Mouse (Mus musculus): Measurements from ENCODE around the gene Olfr967. TPM values are rescaled to one million over a fixed set of nuclear protein-coding genes. Genes with fewer than 3 reads are reported as not detected.
"Not testable (repeated sequence)": the region's sequence is repeated elsewhere in the genome, so short reads cannot be mapped to it uniquely, and the experiment has no call there.

Gene Olfr967
- total RNA-seq (2014; rRNA removed) (not detected in 2 replicates), polyA plus RNA-seq (2015; fragmentation: Nextera tagmentation; extraction: Ambion mirVana) (not detected in 2 replicates)

DNA sequence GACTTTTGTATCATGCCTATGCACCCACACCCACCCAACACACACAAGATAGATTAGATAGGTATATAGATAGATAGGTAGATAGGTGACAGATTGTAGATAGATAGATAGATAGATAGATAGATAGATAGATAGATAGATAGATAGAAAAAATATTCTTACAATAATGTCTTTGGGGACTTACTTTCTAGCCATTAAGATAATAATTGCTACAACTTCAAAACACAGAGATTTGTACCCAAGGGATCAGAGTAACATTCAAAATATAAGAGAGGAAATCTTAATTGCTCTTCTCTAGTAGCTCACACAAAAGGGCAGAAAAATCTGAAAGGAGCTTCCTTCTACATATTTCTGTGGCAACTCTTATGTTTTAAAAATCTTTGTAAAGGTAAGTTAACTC, at the start of gene Olfr967:
Gene Olfr967 (plus strand): TSS at position 301 of the 400 bp plus-strand sequence.
- no peak for DNase-seq (ENCODE audit: low spot score)
- H3K27ac ChIP-seq (ENCODE audit: low read depth, low read length) = no peak within 1 kb of the TSS

GRCm38 (mm10) chr9:39701123-39701522, 44.9 kb upstream of the Olfr967 start:
- H3K4me1 ChIP-seq (ENCODE audit: insufficient read depth, low read length); ATAC-seq (ENCODE audit: low FRiP score); H3K4me3 ChIP-seq (ENCODE audit: low read depth, low read length); H3K27ac ChIP-seq (ENCODE audit: low read depth, low read length); H3K36me3 ChIP-seq (ENCODE audit: insufficient read depth, low read length); H3K9me3 ChIP-seq (ENCODE audit: low read length); H3K27me3 ChIP-seq (ENCODE audit: insufficient read depth, low read length); H3K9ac ChIP-seq (replicated peaks; ENCODE audit: low read length, poor library complexity, severe bottlenecking); H3K4me2 ChIP-seq (ENCODE audit: low read depth, low read length, poor library complexity, severe bottlenecking); DNase-seq (ENCODE audit: low spot score): not testable (repeated sequence)
- 79% methylated on average over 6 of the region's 8 CpGs for WGBS

More for the DNA sequence above, at the start of gene Olfr967:
- H3K9me3 ChIP-seq (ENCODE audit: low read length) = no peaks in the 10 kb centered on the region
- no peaks in the 10 kb centered on the region for H3K4me1 ChIP-seq (ENCODE audit: insufficient read depth, low read length)
- H3K4me2 ChIP-seq (ENCODE audit: low read depth, low read length, poor library complexity, severe bottlenecking) = no peak within 1 kb of the TSS
- TF ChIP-seq CTCF (IDR thresholded peaks at IDR 0.05) = no peak
- H3K4me3 ChIP-seq (ENCODE audit: low read depth, low read length) = no peak within 1 kb of the TSS
- H3K36me3 ChIP-seq (ENCODE audit: insufficient read depth, low read length) = no peaks in the 10 kb centered on the region
- no peak for ATAC-seq (ENCODE audit: low FRiP score)
- no peaks in the 10 kb centered on the region for H3K27me3 ChIP-seq (ENCODE audit: insufficient read depth, low read length)
- no peak within 1 kb of the TSS for H3K9ac ChIP-seq (replicated peaks; ENCODE audit: low read length, poor library complexity, severe bottlenecking)

- DNase-seq (ENCODE audit: low spot score) (no peak), ATAC-seq (ENCODE audit: low FRiP score) (no peak)
- Histone ChIP-seq H3K9ac (replicated peaks; ENCODE audit: low read length, poor library complexity, severe bottlenecking) (no peak within 1 kb of the TSS), H3K36me3 (ENCODE audit: insufficient read depth, low read length) (no peaks in the 10 kb centered on the region), H3K4me1 (ENCODE audit: insufficient read depth, low read length) (no peaks in the 10 kb centered on the region), H3K27me3 (ENCODE audit: insufficient read depth, low read length) (no peaks in the 10 kb centered on the region), H3K27ac (ENCODE audit: low read depth, low read length) (no peak within 1 kb of the TSS), H3K4me2 (ENCODE audit: low read depth, low read length, poor library complexity, severe bottlenecking) (no peak within 1 kb of the TSS), H3K9me3 (ENCODE audit: low read length) (no peaks in the 10 kb centered on the region), H3K4me3 (ENCODE audit: low read depth, low read length) (no peak within 1 kb of the TSS)
- no peak for TF ChIP-seq CTCF (IDR thresholded peaks at IDR 0.05)
These were observed 39.0 kb upstream of the Olfr967 start, which contains the start of gene Olfr149 for GRCm38 (mm10) chr9:39707017-39707416. Gene Olfr149 (minus strand): TSS chr9:39707117.

DNA sequence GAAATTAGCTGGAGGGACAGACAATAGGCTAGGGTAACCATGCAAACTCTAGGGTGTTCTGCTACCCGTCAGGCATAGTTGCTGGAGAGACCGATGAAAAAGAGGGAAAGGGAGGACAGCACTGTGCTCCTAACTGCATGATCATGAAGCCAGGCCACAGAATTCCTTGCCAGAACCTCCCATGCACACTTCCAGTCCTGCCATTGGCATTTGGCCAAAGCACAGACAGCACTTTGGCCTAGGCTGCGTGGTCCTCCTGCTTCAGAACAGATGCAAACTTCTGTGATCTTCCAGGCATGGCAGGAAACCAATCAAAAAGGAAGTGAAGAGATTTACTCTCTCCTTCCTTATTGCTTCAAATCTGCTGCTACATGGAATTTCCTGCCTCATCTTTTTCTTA, 37.1 kb upstream of the Olfr967 start:
- Histone ChIP-seq H3K4me1 (ENCODE audit: insufficient read depth, low read length) (no peaks in the 10 kb centered on the region), H3K9me3 (ENCODE audit: low read length) (no peaks in the 10 kb centered on the region), H3K4me2 (ENCODE audit: low read depth, low read length, poor library complexity, severe bottlenecking) (no peak overlapping the region), H3K9ac (replicated peaks; ENCODE audit: low read length, poor library complexity, severe bottlenecking) (no peak overlapping the region), H3K27me3 (ENCODE audit: insufficient read depth, low read length) (no peaks in the 10 kb centered on the region), H3K4me3 (ENCODE audit: low read depth, low read length) (no peak overlapping the region), H3K36me3 (ENCODE audit: insufficient read depth, low read length) (no peaks in the 10 kb centered on the region), H3K27ac (ENCODE audit: low read depth, low read length) (no peak overlapping the region)
- 71% methylated on average over 3 of the region's 3 CpGs for WGBS
- ATAC-seq (ENCODE audit: low FRiP score) = no peak
- no peak for TF ChIP-seq CTCF (IDR thresholded peaks at IDR 0.05)
- DNase-seq (ENCODE audit: low spot score) = peak; percentile 8

GRCm38 (mm10) chr9:39711053-39711452, 35.0 kb upstream of the Olfr967 start, which contains the start of gene Olfr965:
Gene Olfr965 (plus strand): TSS chr9:39711353.
- no peak for DNase-seq (ENCODE audit: low spot score)
- no peak for TF ChIP-seq CTCF (IDR thresholded peaks at IDR 0.05)
- Histone ChIP-seq H3K4me3 (ENCODE audit: low read depth, low read length) (no peak within 1 kb of the TSS), H3K4me1 (ENCODE audit: insufficient read depth, low read length) (no peaks in the 10 kb centered on the region), H3K27me3 (ENCODE audit: insufficient read depth, low read length) (no peaks in the 10 kb centered on the region), H3K9me3 (ENCODE audit: low read length) (no peaks in the 10 kb centered on the region), H3K36me3 (ENCODE audit: insufficient read depth, low read length) (no peaks in the 10 kb centered on the region), H3K9ac (replicated peaks; ENCODE audit: low read length, poor library complexity, severe bottlenecking) (no peak within 1 kb of the TSS), H3K4me2 (ENCODE audit: low read depth, low read length, poor library complexity, severe bottlenecking) (no peak within 1 kb of the TSS), H3K27ac (ENCODE audit: low read depth, low read length) (no peak within 1 kb of the TSS)
- no peak for ATAC-seq (ENCODE audit: low FRiP score)

DNA sequence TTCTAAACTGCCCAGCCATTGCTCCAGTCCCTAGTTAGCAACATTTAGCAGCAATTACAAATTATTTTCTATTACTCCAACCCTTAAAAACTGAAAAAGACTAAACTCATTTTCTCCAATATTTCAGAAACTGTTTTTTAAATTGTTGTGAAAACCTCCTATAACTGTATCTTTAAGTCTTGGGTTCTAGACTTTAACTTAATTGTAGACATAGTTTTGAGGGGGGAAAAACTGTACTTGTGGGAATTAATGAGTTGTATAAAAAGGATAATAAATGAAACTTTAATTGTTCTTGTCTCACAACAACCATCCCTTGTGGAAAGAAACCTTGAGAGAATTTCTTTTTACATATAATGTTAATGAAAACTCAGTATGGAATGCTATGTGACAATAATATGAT, 15.4 kb upstream of the Olfr967 start, which contains the start of gene Olfr150:
Gene Olfr150 (plus strand): TSS at position 301 of the 400 bp plus-strand sequence.
- Histone ChIP-seq H3K27ac (ENCODE audit: low read depth, low read length) (no peak within 1 kb of the TSS), H3K36me3 (ENCODE audit: insufficient read depth, low read length) (no peaks in the 10 kb centered on the region), H3K9ac (replicated peaks; ENCODE audit: low read length, poor library complexity, severe bottlenecking) (no peak within 1 kb of the TSS), H3K4me1 (ENCODE audit: insufficient read depth, low read length) (no peaks in the 10 kb centered on the region), H3K4me2 (ENCODE audit: low read depth, low read length, poor library complexity, severe bottlenecking) (no peak within 1 kb of the TSS), H3K4me3 (ENCODE audit: low read depth, low read length) (no peak within 1 kb of the TSS), H3K9me3 (ENCODE audit: low read length) (no peaks in the 10 kb centered on the region), H3K27me3 (ENCODE audit: insufficient read depth, low read length) (no peaks in the 10 kb centered on the region)
- TF ChIP-seq CTCF (IDR thresholded peaks at IDR 0.05) = no peak
- no peak for DNase-seq (ENCODE audit: low spot score)
- ATAC-seq (ENCODE audit: low FRiP score) = no peak
